8 mouse cellular contexts compared by ENCODE assay signal in genomic region chr6:15720461-15720817, GRCm38 (mm10). TPM values are rescaled to one million over a fixed set of nuclear protein-coding genes. Genes with fewer than 3 reads are reported as not detected.
A peak's percentile ranks its signal among the peaks of the same experiment; 100 is the strongest.
DNase-seq lines count a peak whose midpoint lies in the region; ATAC-seq lines count a peak whose summit lies in the region.

Mdfic (plus strand) TSS chr6:15720661.

- H3K4me2 ChIP-seq in forebrain, embryonic 11.5 days (ENCODE audit: low read depth, low read length, severe bottlenecking) = peak within 1 kb of the TSS; percentile 97
- peak within 1 kb of the TSS; percentile 73 for H3K4me2 ChIP-seq in stomach, embryonic 15.5 days

- 0 out of 2 replicates have a peak, but pooled peaks cover 2% of the 10 kb centered on the region for H3K4me1 ChIP-seq in forebrain, embryonic 11.5 days (replicated peaks; ENCODE audit: control insufficient read depth, insufficient read depth, low read length)
- H3K4me1 ChIP-seq in stomach, embryonic 15.5 days = peaks cover 3% of the 10 kb centered on the region; the same call in 1 of the 2 replicates

- H3K27me3 ChIP-seq in forebrain, embryonic 11.5 days (ENCODE audit: control insufficient read depth, insufficient read depth, low read length) = peaks cover 2% of the 10 kb centered on the region; the same call in 1 of the 2 replicates
- H3K27me3 ChIP-seq in stomach, embryonic 15.5 days (replicated peaks) = no peaks in the 10 kb centered on the region

- peak within 1 kb of the TSS; percentile 60 for H3K4me3 ChIP-seq in forebrain, embryonic 11.5 days (ENCODE audit: low read depth, low read length)
- peak within 1 kb of the TSS; percentile 83 for H3K4me3 ChIP-seq in stomach, embryonic 15.5 days (replicated peaks)

- DNase-seq in 3T3-L1 (ENCODE audit: low read depth, low spot score) = peak; percentile 76
- peak; percentile 73 for DNase-seq in NIH3T3 (ENCODE audit: low read depth)
- no peak for DNase-seq in forebrain, embryonic 11.5 days (ENCODE audit: low spot score)
- peak; percentile 77 to 81 for DNase-seq in heart, postnatal 10 days
- peak; percentile 74 to 77 for DNase-seq in kidney, postnatal 25 days
- DNase-seq in left cerebral cortex, adult 18-20 months (ENCODE audit: low spot score in 2 of 2) = no peak

- H3K9ac ChIP-seq in forebrain, embryonic 11.5 days (ENCODE audit: low read length) = peak within 1 kb of the TSS; percentile 86
- peak within 1 kb of the TSS; percentile 68 for H3K9ac ChIP-seq in stomach, embryonic 15.5 days

- H3K9me3 ChIP-seq in forebrain, embryonic 11.5 days (ENCODE audit: control insufficient read depth, low read length) = no peaks in the 10 kb centered on the region
- H3K9me3 ChIP-seq in stomach, embryonic 15.5 days = no peaks in the 10 kb centered on the region

- ATAC-seq in forebrain, embryonic 11.5 days (replicated peaks; ENCODE audit: low FRiP score) = no peak; the same call in none of the 2 replicates
- peak; percentile 62 for ATAC-seq in megakaryocyte, adult 5-6 weeks (ENCODE audit: poor library complexity, severe bottlenecking)
- ATAC-seq in stomach, embryonic 15.5 days (ENCODE audit: insufficient read depth, low FRiP score, low read depth) = peak; percentile 36; the same call in 1 of the 2 replicates

- 1% methylated on average over 16 of the region's 16 CpGs for WGBS in forebrain, embryonic 11.5 days
- WGBS in stomach, embryonic 15.5 days = 0% methylated on average over 16 of the region's 16 CpGs

- intact Hi-C loops in heart, postnatal 10 days (cut with DNase I) = loop anchor here (2.0 kb wide), 1 partner anchor 70 kb away; no protein-coding TSS in a partner anchor

- H3K36me3 ChIP-seq in forebrain, embryonic 11.5 days (ENCODE audit: control insufficient read depth, insufficient read depth, low read length) = no peaks in the 10 kb centered on the region
- H3K36me3 ChIP-seq in stomach, embryonic 15.5 days = no peaks in the 10 kb centered on the region; the same call in 1 of the 2 replicates

- no peak within 1 kb of the TSS for H3K27ac ChIP-seq in forebrain, embryonic 11.5 days (ENCODE audit: low read depth, low read length)
- H3K27ac ChIP-seq in stomach, embryonic 15.5 days = peak within 1 kb of the TSS; percentile 86

RNA-seq across cellular contexts. Expression of gene Mdfic, which starts in this region (rescaled TPM):
- polyA plus RNA-seq in forebrain, embryonic 11.5 days (2014; fragmentation: Nextera tagmentation; extraction: Ambion mirVana) = 5.4 and 5.7 TPM in 2 replicates
- 10 to 100 TPM; 23.1 to 26.2 TPM for total RNA-seq in heart, postnatal 10 days (2021)
- total RNA-seq in megakaryocyte, adult 5-6 weeks (2015) = 22.0 and 23.3 TPM in 2 replicates
- total RNA-seq in megakaryocyte, adult 5-6 weeks (2017) = 24.2 and 25.8 TPM in 2 replicates
- polyA plus RNA-seq in stomach, embryonic 15.5 days (2015; fragmentation: Nextera tagmentation; extraction: Ambion mirVana) = 7.6 and 9.1 TPM in 2 replicates
- total RNA-seq in left cerebral cortex, adult 18-20 months (2021) = 1 to 10 TPM; 3.0 to 3.5 TPM

Comparison
In these comparisons a context has a peak if more than half of its experiments do, and no peak if none do; other contexts are left out.
1. RNA of gene Mdfic (total RNA-seq): 23.1 to 26.2 TPM in heart, postnatal 10 days and 22.0 to 25.8 TPM in megakaryocyte, adult 5-6 weeks; 3.0 to 3.5 TPM in left cerebral cortex, adult 18-20 months; every median in the first group is over 4 times any median in the second.
2. DNase-seq: peak in 3T3-L1 (single experiment), NIH3T3 (single experiment), heart, postnatal 10 days (2 of 2) and kidney, postnatal 25 days (2 of 2); none in forebrain, embryonic 11.5 days (single experiment) and left cerebral cortex, adult 18-20 months (0 of 2).